Mouse (Mus musculus) kidney, postnatal 4 days (tissue): Measurements from ENCODE around the gene Spink4.

Experiments used
- DNase-seq, 2 experiments: peaks; one replicate each; pipeline ENCODE4 v3.0.0; 2021; ENCODE audit warnings: mixed read lengths in 2 of 2

The Spink4 gene

DNA sequence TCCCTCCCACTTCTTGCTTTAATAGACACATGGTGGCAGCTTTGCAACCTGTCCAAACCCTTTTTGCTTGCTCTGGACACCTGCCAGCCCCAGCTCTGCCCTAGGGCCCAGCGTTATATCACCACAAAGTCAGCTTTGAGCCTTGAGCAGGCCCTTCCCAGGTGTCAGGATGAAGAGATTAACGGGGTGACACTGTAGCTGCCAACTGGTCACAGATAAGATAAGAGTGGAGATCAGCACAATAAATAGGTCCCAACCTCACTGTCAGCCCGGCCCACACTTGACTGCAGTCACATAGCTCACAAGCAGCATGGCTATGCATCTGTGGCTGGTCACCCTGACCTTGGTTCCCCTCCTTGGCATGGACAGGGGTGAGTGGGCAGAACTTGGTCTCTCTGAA is at the start of gene Spink4:
Spink4 (plus strand) TSS at position 268 of the 400 bp plus-strand sequence.
- peak in 1 of 2 experiments; percentile 35 for DNase-seq

DNA sequence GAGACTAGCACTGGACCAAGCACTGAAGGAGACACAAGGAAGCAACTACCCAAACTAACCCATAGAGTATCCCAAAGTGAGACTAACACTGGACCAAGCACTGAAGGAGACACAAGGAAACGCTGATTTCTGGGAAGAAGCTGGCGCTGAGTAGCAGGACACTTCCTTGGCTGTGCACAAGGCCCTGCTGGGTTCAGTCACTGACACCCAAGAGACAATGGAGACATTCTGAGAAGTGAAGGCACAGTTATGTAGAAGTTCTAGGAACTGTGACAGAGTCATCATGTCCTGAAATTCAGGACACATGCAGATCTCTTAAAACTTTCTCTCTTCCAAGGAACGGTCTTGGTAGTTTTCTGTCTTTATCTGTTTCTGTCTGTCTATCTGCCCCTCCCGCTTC is 49.6 kb upstream of the Spink4 start:
- no peak for DNase-seq

DNA sequence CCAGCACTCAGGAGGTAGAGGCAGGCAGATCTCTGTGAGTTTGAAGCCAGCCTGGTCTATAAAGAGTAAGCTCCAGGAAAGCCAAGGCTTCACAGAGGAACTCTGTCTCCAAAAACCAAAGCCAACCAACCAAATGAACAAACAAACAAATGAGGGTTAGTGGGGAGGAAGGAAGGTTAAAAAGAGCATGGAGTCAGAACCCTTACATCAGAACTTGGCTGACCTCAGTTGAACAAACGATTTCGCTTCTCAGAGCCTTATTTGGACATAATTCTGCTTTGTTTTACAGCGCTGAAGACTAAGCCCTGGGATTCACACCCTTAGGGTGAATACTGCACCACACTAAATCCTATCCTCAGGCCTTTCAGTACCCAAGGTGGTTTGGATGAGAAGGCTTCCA is 47.7 kb upstream of the Spink4 start:
- DNase-seq, result no peak

DNA sequence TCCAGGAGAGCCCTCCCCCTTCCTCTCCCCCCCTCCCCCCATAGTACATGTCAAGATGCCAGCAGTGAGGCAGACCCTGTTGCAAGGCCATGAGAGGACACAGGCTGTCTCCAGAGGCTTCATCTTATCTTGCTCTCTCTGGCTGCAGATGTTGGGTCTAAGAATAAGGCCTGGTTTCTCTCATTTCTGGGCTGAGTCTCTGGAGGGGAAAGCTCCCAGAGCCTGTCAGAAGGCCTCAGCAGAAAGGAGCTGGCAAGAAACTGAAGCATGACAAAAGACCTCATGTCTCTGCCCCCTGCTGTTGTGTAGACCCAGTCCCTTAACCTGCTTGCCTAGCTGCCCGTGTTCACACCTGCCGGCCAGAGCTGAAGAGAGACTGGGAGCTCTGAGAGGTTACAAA is 46.5 kb upstream of the Spink4 start:
- peak in 1 of 2 experiments; percentile 21 for DNase-seq

DNA sequence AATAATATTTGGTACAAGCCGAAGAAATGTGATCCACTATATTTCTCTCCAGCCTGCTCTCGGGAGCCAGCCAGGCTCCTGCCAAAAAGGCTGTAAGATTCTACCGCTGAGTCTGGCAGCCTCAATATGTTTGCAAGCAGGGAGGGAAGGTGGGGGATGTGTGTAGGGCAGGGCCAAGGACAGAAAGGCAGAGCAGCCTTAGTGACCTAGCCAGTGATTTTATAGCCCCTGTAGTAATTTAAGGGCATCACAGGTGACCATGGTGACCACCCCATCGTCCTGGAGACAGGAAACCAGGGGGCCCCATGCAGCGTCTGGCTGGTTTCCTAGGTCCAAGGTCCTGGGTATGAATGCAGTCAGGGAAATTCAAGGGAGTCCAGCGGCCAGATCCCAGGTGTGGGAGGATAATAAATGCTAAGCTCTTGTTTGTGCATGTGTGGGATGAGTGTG is 45.7 kb upstream of the Spink4 start:
- peak; percentile 62 to 75 for DNase-seq

DNA sequence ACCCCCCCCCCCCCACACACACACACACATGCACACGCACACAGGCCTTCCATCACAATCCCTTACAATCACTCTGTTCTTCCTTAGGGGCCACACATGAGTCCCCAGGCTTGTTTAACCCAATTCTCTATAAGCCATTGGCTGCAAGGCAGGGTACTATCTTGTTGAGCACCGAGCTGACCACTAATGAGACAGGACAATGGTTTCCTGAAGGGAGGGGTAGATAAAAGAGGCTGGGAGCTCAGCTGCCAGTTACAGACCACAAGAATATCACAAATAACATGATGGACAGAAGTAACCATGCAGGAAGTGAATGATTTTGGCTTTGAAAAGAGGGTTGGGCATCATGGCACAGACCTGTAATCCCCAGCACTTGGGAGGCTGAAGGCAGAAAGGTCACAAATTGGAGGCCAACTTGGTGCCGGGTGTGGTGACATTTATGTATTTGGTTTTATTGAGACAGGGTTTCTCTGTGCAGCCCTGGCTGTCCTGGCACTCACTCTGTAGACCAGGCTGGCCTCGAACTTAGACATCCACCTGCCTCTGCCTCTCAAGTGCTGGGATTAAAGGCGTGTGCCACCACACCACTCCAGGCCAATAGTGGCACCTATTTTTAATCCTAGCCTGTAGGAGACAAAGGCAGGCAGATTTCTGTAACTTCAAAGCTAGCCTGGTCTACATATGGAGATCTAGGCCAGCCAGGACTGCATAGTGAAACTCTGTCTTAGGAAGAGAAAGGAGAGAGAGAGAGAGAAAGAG is 44.9 kb upstream of the Spink4 start:
- DNase-seq, result no peak

DNA sequence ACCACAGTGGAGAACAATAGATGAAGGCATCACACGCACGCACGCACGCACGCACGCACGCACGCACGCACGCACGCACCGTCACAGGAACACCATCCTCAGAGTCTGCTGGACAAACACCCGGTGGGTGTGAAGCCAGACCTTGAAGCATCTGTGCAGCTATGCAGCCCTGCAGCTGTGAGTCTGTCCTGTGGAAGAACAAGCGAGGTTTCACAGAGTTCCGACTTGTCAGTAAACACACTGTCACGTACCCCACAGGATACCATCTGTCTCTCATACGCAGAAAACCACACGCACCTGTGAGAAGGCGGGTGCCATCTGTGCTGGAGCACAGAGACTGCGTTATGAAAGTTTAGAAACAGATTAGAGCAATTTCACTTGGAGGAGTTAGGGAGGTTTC is 44.0 kb upstream of the Spink4 start:
- peak in 1 of 2 experiments; percentile 6 for DNase-seq

DNA sequence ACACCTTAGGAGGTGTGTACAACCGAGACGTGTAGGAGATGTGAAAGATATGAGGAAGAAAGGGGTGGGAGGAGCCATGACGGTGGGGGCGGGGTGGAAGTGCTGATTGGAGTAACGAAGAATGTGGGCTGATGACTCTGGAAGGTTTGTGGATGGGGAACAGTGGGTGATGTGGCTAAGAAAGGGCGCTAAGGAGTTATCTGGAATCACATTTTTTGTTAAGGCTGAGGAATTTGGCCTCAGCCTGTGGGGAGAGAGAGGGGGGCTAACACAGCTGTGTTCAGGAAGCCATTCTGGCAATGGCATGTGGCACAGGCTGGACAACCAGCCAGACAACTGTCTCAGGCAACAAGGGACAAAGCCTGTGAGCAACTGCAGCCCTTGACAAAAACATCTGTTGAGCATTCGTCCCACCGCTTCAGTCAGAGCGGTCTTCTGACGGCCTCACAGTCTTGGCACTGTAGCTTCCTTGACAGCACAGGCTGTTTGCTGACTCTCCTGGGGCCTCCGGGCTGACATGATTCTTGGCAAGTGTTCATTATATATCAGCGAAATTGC is 43.0 kb upstream of the Spink4 start:
- peak; percentile 71 to 80 for DNase-seq

DNA sequence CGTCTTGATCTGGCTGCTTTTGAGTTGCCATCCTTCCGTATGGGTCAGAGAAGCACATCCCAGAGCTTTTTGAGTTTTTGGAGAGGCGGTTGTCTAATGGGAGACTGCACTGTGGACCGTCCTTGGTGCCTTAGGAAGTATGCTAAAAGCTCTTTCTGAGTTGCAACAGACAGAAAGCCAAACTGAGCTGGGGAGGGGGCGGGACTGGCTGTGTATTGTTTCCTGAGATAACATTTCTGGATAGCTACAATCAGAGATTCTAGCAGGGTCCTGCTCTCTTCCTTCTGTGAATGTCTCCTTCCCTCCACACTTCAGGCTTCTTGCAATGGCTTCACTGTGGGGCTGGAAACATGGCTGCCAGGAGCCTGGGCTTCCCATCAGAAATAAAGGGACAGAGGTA is 42.3 kb upstream of the Spink4 start:
- peak in 1 of 2 experiments; percentile 18 for DNase-seq

DNA sequence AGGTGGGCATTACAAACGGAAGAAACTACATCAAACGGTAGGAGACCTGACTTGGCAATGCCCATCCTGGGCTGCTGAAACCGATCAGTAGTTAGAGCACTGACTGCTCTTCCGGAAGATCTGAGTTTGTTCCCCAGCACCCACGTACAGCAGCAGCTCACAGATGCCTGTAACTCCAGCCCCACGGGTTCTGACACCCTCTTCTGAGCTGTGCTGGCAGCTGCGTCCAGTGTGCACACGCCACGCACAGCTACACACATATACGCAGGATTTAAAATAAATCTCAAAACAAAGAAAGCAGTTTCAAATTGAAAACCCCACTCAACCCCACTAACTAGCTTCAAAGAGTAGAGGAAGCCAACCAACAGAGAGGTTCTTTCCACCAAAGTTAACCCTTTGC is 36.7 kb upstream of the Spink4 start:
- no peak for DNase-seq

DNA sequence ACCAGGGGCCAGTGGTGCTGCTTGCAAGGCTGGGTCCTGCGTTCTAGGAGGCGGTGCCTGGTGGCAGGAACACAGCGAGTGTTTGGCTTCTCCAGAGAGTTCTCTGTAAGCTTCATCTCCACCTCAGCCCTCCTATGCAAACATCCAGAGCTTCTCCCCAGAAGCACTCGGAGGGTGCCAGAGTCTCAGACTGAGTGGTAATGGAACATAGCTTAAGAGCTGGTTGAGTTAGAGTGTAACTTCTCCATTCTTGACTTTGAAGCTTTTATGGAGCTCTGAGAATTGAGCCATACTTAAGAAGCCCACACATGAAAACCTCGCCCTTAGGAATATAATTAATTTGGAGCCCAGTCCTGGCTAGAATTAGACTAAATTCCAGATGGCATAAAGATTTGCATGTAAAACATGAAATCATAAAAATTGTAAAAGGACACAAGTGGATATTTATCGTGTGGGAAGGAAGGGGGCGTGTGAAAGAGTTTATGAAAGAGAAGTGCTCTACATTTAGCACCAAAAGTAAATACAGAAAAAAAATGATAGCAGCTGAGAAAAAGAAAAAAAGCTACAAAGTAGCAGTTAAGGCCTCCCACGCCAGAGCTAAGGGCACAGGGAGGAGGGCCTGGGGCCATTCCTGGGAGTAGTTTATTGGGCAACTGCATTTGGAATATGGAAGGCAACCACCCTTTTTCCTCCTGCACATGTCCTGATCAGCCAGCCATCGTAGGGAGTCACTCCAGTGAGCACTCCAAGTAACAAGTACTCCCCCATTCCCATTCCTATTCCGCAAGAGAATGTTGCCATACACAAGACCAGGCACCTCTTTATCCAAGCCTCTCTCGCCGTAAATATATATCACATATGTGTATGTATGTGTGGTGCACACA is 35.3 kb upstream of the Spink4 start:
- DNase-seq, result no peak

DNA sequence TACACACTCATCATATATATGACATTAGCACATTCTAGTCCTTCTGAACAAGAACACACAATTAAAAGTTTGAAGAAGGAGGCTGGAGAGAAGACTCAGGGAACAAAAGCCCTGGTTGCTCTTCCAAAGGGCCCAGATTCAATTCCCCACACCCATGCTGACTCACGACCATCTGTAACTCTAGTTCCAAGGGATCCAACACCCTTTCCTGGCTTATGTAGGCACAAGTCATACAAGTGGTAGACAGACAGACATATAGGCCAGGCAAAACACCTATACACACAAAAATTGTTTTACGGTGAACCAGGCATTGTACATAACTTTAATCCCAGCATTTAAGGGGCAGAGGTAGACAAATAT is 34.7 kb upstream of the Spink4 start:
- DNase-seq, result no peak

DNA sequence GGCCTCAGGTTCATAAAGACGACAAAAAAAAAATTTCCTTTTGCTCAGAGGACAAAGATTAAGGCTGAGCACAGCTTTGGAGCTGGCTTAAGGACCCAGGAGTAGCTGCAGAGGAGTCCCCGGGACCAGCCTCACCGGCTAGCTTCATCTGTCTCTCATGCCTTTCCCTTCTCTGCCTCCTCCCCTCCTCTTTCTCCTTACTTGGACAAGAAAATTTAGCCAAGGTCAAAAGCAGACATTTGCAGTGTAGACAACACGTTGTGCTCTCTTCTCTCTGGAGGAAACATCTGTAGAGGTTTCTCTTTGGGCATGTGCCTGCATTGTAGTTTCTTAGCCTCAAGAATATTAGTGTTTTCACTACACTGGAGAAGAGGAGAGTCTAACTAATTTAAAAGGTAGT is 34.0 kb upstream of the Spink4 start:
- no peak for DNase-seq

DNA sequence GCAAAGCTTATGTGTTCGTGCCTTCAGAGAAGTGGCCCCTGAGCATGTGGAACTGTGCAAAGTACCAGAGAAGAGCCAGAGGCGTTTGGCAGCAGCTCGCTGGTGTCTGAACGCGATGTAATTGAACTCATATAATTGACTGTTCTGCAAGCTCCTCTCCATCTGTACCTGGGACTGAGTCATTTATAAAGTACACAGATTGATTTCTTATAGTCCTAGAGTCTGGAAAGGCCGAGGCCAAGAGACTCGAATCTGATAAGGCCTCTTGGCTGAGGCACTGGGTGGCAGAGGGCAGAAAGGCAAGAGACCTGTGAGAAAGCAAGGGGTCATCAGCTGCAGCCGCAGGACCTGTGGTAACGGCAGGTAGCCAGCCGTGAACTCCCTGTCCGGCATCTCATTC is 31.0 kb upstream of the Spink4 start:
- DNase-seq, result no peak

DNA sequence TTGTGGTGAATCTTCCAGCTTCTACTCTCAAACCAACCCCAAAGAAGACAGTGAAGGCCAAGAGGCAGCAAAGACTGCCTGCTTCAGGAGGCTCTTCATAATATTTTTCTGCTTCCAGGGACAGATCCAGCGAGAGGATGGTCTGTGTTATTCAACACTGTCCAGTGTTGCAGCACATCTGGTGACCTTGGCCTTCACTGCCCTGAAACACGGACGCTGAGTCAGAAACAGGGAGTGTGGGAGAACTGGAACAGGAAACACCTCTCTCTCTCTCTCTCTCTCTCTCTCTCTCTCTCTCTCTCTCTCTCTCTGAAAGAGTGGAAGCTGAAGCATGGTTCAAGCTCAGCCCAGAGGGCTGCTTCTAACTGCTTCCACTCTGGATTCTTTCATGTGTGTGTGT is 30.6 kb upstream of the Spink4 start:
- DNase-seq, result no peak

DNA sequence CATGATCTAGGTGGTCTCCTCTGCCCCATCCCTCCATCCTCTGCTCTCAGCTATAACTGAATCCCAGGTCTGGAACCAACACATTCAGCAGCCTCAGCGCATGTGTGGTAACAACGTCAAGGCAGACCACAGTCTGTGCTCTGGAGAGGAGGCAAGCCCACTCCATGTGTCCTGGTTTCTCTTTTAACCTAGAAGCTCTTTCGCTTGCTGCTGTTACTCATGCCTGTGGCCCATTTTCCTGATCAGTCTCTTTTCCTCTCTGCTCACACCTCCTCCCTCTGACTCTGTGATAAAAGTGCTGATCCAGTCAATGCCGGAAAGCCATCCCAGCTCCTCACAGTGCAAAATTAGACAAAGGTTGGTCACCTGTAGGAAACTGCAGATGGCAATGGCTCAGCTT is 29.9 kb upstream of the Spink4 start:
- DNase-seq, result no peak

DNA sequence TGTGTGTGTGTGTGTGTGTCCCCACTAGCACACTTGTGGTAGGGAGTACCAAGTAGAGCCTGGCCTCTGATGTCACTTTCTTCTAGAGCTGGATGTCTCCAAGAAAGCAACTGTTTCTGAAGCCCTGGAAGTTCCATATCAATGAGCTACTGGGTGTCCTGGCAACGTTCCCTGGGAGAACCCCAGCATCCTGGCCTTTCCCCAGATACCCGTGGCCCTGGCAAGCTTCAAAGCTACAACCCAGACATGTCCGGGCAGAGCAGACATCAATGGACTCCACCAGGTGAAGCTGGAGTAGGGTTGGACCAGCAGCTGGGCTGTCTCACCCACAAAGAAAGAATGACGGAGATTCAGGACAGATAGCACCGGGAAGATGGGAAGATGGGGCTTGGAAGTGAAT is 28.6 kb upstream of the Spink4 start:
- no peak for DNase-seq

DNA sequence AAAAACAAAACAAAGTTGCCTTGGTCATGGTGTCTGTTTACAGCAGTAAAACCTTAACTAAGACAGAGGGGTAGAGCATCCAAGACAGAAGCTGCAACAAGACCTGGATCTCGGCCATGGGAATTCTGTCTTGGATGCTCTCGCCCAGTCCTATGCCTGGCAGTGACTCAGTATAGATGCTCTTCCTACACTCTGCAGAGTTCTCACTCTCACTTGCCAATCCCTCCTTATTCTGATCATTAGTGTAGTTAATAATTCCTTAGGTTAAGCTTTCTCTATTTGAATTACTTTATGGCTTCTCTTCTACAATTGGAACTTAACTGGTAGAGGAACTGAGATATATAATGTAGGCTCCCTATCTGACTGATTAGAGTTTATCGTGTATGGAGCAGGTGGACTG is 24.7 kb upstream of the Spink4 start:
- DNase-seq, result no peak

DNA sequence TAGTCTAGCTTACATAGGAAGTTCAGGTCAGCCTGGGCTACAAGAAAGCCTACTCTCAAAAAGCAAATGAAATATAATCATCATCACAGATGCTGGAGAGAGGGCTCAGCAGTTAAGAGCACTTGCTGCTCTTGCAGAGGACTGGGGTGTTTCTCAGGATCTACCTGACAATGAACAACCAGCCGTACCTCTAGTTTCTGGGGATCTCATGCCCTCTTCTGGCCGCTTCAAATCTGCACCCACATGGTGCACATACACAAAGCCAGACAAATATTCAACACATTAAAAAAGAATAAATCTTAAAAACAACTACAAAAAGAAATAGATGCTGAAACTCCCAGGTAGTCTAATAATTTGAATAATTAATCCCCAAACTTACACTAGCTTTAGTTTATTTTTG is 24.2 kb upstream of the Spink4 start:
- DNase-seq, result no peak

DNA sequence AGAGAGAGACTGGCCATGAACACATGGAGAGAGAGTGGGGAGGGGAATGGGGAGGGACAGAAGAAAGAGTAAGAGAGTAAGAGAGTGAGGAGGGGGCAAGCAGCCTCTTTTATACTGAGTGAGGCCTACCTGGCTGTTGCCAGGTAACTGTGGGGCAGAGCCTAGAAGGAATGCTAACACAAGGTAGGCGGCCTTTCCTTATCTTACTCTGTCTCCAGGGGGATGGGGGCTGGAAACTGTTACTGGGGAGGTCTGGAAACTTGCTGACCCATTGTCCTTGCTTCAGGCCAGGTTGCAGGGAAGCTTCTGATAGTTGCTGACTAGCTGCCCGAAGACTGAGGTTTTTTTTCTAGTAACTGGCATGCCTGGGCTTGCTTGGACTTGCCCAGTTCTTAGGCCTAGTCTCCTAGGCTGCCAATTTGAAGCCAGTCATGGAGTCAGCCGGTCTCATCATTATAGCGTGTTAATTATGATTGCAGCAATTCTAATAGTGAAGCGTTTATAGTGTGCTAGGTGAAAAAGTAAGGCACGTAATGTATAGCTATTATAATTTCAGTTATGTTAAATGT is 21.3 kb upstream of the Spink4 start:
- DNase-seq, result no peak

DNA sequence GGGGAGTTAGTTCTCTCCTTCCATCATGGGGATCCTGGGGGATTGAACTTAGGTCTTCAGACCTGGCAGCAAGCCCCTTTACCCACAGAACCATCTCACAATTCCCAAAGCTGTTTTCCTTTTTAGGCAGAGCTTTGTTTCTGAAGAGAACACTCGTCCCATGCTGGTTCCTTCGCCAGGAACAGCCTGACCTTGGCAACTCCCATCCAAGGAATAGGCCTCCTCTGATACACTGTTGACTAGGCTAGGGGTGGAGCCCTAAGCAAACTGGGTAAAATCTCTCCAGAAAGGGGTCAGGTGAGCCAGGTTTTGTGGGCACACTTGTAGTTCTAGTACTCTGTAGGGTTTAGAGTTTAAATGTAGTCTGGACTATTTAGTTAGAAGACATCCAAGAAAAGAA is 20.6 kb upstream of the Spink4 start:
- no peak for DNase-seq

DNA sequence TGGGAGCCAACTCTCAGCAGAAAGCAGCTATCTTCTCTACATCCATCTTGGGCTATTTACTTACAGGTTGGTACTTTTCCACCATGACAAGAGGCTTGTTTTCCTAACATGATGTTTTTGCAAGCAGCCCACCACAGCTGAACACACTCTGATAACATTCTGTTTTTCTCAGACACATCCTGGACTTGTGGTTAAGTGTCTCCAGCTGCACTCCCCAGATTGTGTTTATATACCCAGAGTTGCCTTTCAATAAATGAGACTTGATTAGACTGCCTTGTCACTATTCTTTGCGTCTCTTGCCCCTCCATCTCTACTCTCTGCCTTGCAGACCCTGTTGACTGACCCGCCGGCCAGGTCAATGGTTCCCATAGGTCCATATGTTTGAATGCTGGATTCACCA is 19.8 kb upstream of the Spink4 start:
- no peak for DNase-seq

DNA sequence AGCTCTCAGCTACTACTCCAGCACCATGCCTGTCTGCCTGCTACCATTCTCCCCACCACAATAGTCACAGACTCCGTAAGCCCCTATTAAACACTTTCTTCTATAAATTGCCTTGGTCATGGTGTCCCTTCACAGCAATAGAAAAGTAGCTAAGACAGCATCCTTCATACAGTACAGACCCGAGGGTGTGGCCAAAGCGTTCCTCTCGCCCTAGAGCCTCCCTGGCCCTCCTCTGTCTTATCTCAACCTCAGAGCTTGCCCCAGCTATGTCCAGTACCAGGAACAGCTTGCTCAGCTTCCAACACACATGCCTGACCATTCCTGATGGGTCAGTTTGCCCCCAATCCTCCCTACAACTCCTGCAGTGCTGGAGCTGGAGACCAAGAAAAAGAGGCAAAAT is 19.2 kb upstream of the Spink4 start:
- no peak for DNase-seq

DNA sequence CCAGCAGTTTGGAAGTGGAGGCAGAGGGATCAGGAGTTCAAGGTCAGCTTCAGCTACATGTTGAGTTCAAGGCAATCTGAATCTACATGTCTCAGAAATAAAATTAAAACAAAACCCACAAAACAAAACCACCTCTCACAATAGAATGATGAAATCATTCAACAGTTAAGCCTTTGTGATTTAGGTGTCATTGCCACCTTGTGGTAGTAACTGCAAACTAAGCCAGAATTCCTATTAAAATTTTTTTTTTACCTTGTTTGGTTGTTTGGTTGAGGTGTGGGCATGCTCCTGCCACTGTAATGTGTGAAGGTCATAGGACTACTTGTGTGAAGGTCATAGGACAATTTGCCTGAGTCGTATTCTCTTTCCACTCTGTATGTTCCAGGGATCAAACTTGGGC is 13.6 kb upstream of the Spink4 start:
- DNase-seq, result no peak
